Mouse (Mus musculus) layer of hippocampus, postnatal 10 days (tissue): ENCODE results near the gene Bdh2. TPM values are rescaled to one million over a fixed set of nuclear protein-coding genes. Genes with fewer than 3 reads are reported as not detected.

Experiments used
- total RNA-seq, 2 experiments: library from RNA; stranded (reverse); gene quantifications; 2 replicates each; pipeline ENCODE4 v1.2.3; 2021

The Bdh2 gene
- total RNA-seq, 2 experiments from 2014 or later, result 2.6 to 3.2 TPM

Other genes starting within 250 kb of the Bdh2 start
- gene Cenpe, start 68.7 kb upstream of the Bdh2 start, total RNA-seq, result 1 to 10 TPM; 5.0 to 6.1 TPM
- gene Slc9b2, start 26.5 kb downstream of the Bdh2 start, total RNA-seq, result 1 to 10 TPM; 4.5 to 5.2 TPM
- gene Slc9b1, start 66.8 kb downstream of the Bdh2 start, total RNA-seq, result 1 to 10 TPM in 1 of 2 experiments, under 1 TPM in 1; 0.57 to 1.2 TPM
- gene Cisd2, start 142.7 kb downstream of the Bdh2 start, total RNA-seq, result 10 to 100 TPM; 34.9 to 39.1 TPM
- gene Ube2d3, start 156.9 kb downstream of the Bdh2 start, total RNA-seq, result 100 to 1,000 TPM; 258 to 279 TPM
- 1 to 10 TPM; 6.9 to 8.0 TPM for gene Manba, start 204.4 kb downstream of the Bdh2 start, total RNA-seq